Mouse (Mus musculus): ENCODE measurements around the gene Exosc9.

DNA sequence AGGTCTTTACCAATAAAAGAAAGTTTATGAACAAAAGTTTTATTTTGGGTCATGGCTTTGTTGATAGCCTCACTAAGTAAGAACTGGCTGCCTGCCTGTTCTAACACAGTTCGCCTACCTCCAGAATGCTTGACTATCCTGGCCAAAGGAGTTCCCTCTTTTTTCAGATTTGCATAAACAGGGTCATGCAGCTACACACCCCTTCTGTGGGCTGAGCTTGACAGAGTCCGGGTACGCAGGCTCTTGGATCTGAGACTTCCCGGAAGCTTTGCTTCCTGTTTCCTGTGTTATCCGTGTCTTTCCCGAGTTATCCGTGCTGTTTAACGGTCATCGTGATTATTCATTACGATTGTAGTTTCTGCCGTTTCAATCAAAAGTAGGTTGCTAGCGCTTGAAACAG, 16.4 kb upstream of the Exosc9 start:
- TF ChIP-seq CTCF (conservative IDR thresholded peaks at IDR 0.05; ENCODE audit: insufficient read depth, insufficient read length, low read depth, low read length) (no peak), POLR2A (IDR thresholded peaks at IDR 0.05; ENCODE audit: low read depth, low read length) (no peak)

Data from kidney, adult 2 months (tissue).